Mouse (Mus musculus) Muller cell, postnatal 12 days (primary cell): ENCODE measurements around the gene Gramd4.

ENCODE experiments used
- DNase-seq: peaks from one replicate; pipeline ENCODE4 v3.0.0-alpha.2; 2015; ENCODE audit errors: inconsistent ontology term

Gene Gramd4

DNA sequence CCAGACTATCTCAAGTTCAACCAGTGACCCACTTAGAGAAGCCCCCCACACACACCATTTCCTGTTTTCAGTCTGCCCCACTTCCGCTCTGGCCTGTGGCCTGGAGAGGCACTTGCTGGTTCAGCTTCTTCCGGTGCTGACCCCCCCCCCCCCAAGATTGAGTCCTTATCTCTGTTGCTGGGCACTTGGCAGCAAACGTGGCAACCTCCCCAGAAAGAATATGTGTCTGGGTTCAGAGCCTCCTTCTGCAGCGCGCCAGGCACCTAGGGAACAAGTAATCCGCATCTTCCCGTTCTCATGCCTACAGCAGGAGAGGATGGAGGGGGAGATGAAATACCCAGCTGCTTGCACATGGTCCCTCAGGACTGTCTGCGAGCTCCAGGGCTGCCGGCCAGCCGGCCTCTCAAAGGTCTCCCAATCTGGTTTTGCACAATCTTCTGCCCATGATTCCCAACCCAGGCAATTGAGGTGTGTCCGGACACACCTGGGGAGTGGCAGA, 124.5 kb downstream of the Gramd4 start:
- no peak for DNase-seq

DNA sequence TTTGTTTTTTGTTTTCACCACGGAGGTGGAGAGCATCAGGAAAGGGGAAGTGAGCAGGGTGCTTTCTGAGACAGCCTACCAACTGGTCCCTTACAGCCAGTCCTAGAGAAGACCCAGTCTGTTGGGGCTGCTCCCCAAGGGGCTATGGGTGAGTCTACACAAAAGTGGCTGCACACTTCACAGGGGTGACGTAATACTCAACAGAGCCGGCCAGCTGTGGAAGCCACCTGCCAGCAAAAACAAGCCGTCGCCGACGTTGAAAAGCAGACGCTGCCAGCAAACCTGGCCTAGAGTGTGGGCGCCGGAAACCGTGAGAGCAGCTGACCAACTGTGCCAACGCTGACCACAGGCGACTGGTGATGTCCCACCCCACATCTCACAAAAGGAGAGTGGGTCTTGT, 125.2 kb downstream of the Gramd4 start:
- DNase-seq, result no peak

DNA sequence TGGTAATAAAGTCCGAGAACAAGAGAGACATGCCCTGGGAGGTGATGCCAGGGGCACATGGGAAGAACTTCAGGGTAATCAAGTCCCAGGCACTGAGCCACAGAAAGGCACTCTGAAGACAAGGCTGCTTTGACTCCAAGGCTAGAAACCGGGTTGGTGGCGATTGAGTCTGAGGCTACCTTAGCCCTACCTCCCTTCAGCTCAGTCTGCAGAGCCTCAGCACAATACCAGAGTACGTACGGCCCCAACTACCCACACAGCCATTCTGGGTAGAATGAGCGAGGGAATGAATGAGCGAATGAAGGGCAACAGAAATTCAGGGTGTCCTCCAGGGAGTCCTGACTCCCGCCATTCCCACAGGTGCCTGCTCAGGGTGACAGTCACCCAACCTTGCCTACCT, 126.0 kb downstream of the Gramd4 start:
- no peak for DNase-seq

DNA sequence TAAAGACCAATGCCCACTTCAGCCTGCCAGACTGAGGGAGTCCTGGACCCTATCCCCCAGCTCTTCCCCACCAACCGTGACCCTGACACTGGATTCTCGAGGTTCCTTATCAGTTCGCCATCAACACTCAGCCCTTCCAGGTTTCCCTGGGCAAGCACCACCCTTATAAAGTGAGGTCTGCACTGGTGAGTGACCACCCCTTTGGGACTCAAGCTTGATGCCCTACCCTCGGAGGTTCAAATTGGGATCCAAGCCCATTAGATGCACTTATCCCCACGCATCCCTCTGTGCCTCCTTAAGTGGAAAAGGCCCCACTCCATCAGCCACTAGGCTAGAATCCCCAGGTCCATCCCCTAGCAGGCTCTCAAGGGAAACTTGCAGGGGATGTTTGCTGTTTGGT, 126.6 kb downstream of the Gramd4 start:
- DNase-seq, result peak; percentile 30

DNA sequence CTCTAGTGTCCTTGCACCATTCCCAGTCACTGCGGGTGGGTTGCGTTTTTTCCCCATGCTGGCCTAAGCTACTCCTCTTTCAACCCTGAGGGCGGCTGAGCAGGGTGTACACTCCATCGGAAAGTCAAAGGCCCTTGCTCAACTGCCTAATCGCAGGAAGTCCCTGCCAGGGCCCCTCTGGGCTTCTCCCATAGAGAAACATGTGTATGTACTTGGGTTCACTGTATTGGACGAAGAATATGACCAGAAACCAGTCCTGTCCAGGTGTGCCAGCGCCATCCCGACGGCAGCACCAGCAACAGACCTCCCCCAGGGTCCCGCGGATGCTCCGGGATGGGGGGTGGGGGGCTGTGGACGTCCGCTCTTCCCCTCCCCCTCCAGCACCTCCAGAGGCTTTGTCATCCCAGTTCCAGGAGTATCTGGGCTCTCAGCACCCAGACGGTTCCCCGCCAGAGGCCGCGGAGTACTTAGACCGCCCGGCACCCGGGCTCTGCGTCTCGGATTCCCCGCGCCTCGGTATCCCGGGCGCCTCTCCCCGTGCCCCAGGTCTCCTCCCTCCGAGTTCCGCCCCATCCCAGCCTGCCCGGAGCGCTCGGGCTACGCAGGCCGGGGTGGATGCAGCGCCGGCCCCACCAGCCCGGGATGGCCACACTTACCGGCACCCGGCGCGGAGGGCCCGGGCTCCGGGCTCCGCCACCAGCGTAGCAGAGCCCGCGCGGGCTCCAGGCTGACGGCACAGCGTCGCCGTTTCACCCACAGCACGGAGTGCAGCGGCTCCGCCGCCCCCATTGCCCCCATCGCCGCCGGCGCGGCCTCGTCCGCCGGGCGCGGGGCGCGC, 127.6 kb downstream of the Gramd4 start:
- peak; percentile 63 for DNase-seq

DNA sequence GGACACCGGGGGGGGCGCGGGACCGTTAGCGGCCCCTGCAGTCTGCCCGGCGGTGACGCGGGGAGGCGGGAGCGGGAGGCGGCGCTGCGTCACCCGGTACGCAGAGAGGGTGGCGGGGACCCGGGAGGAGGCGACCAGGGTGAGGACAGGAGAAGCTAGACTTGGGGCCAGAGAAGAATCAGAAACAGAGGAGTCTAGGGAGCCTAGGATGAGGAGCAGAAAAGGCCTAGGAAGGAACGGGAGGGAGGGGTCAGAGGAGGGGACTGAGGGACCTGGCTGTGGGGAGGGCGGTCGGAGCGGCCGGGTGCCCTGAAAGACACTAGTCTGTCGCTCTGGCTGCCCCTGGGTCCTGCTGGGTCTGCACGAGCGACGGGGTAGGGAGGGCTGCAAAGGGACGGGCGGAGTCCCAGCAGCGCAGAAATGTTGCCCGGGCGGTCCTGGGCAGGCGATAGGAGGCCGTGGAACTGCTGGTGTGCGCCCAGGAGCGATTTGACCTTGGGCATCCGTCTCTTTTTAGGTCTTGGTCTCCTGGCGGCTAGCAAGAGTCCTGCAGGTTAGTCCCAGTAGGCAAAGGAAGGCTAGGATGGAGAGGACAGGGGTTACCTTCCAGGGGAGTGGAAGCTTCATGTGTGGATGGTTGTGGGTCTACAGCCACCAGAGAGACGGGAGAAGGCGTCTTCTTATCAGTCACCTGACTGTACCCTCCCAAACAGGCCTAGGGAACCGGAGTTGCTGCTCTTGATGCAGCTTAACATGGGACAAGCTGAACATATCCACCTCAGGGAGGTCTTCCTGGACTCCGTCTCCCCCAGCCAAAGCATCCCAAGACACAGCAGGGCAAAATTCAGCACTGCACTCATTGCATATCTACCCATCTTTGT, 128.4 kb downstream of the Gramd4 start, which contains the start of gene Cerk:
Gene Cerk, minus strand, starts transcription at position 453 of the 881 bp plus-strand sequence.
- DNase-seq, result peak; percentile 78

DNA sequence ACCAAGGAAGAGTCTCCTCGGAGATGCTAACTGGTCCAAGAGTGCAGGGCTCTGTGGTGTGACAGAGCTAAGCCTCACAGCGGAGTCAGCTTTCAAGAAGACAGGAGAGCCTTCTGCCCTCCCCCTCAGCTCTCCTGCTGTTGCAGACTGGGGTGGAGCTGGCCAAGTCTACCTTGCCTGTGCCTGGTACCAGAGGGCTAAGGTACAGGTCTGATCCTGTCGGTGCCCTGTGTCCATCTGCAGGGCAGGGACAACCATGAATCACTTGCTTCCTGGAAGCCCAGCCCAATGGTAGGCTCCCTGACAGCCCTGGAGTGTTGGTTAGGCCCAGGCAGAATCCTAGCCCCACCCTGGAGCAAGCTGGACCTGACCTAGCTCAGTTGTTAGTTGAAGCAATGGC, 129.2 kb downstream of the Gramd4 start:
- DNase-seq, result no peak
